Mouse (Mus musculus) limb, embryonic 14.5 days (tissue): Measurements from ENCODE around the gene Hadha. TPM values are rescaled to one million over a fixed set of nuclear protein-coding genes. Genes with fewer than 3 reads are reported as not detected.
A peak's percentile ranks its signal among the peaks of the same experiment; 100 is the strongest.

ENCODE experiments used
- ATAC-seq: fragments of 200-750 bp; cut with Nextera tagmentation; 2 replicates; pipeline ENCODE4 v1.8.0; 2017; ENCODE audit warnings: low read depth, moderate number of reproducible peaks, moderate TSS enrichment; ENCODE audit not compliant: low FRiP score
- DNase-seq: peaks from one replicate; pipeline ENCODE4 v3.0.0-alpha.2; 2015; ENCODE audit warnings: low spot score
- H3K27ac ChIP-seq: fragments of 300-500 bp; sonication (generic); replicated peaks from 2 replicates; pipeline ENCODE4 v1.5.1; 2014; ENCODE audit warnings: low read depth, mild to moderate bottlenecking, low read length, moderate library complexity, mixed read lengths
- H3K27me3 ChIP-seq: fragments of 300-500 bp; sonication (generic); 2 replicates; pipeline ENCODE4 v1.6.1; 2014; ENCODE audit warnings: low read length, mixed read lengths; ENCODE audit not compliant: control insufficient read depth, insufficient read depth
- H3K36me3 ChIP-seq: fragments of 300-500 bp; sonication (generic); 2 replicates; pipeline ENCODE4 v1.6.1; 2014; ENCODE audit warnings: mild to moderate bottlenecking, low read length, moderate library complexity, mixed read lengths; ENCODE audit not compliant: control insufficient read depth, insufficient read depth
- H3K4me1 ChIP-seq: fragments of 300-500 bp; sonication (generic); 2 replicates; pipeline ENCODE4 v1.6.1; 2014; ENCODE audit warnings: antibody characterized with exemption, low read length, mixed read lengths; ENCODE audit not compliant: control insufficient read depth, insufficient read depth
- H3K4me2 ChIP-seq: fragments of 300-500 bp; sonication (generic); replicated peaks from 2 replicates; pipeline ENCODE4 v1.6.1; 2014; ENCODE audit warnings: low read depth, mild to moderate bottlenecking, low read length, moderate library complexity; ENCODE audit not compliant: severe bottlenecking
- H3K4me3 ChIP-seq: fragments of 300-500 bp; sonication (generic); replicated peaks from 2 replicates; pipeline ENCODE4 v1.5.1; 2014; ENCODE audit warnings: low read length
- H3K9ac ChIP-seq: fragments of 300-500 bp; sonication (generic); 2 replicates; pipeline ENCODE4 v1.6.1; 2014; ENCODE audit warnings: mild to moderate bottlenecking, low read depth, low read length, moderate library complexity; ENCODE audit not compliant: severe bottlenecking
- H3K9me3 ChIP-seq: fragments of 300-500 bp; sonication (generic); 2 replicates; pipeline ENCODE4 v1.6.1; 2016; ENCODE audit warnings: low read length; ENCODE audit not compliant: control insufficient read depth
- POLR2A ChIP-seq: fragments of 200-500 bp; IDR thresholded peaks from 2 replicates; pipeline ENCODE4 v1.8.0; 2012; ENCODE audit warnings: inconsistent platforms, mild to moderate bottlenecking, moderate library complexity, borderline replicate concordance; ENCODE audit not compliant: insufficient read depth, insufficient read length; ENCODE audit errors: extremely low read depth
- WGBS: fragments of 180-500 bp; shearing (Covaris S2); extraction: QIAGEN DNeasy Blood & Tissue Kit; methylation state at CpG from one replicate; pipeline ENCODE4 v1.1.7; 2014; 5-methylcytosine and 5-hydroxymethylcytosine counted together
- polyA plus RNA-seq, 2 experiments: library from polyadenylated mRNA; depleted of rRNA in 1 of 2; stranded (reverse) in 1 of 2; unstranded in 1 of 2; fragments of >200 nt; fragmentation: Nextera tagmentation in 1 of 2; extraction: Ambion mirVana in 1 of 2; gene quantifications; 2 replicates each; pipeline versions ENCODE4 v1.2.1 to v1.2.3; 2012 to 2014

Gene Hadha
- polyA plus RNA-seq, 2 experiments = 84.0 to 124 TPM

- no peak overlapping the region for H3K9ac ChIP-seq
- peaks cover 12% of the 10 kb centered on the region for H3K4me1 ChIP-seq
- no peak for ATAC-seq
- TF ChIP-seq POLR2A = no peak
- no peak overlapping the region for H3K4me3 ChIP-seq
- H3K36me3 ChIP-seq = 0 out of 2 replicates have a peak, but pooled peaks cover 8% of the 10 kb centered on the region
- H3K27ac ChIP-seq = no peak overlapping the region
- no peak overlapping the region for H3K4me2 ChIP-seq
- H3K27me3 ChIP-seq = peaks cover 65% of the 10 kb centered on the region
- 82% methylated on average over 3 of the region's 3 CpGs for WGBS
- H3K9me3 ChIP-seq = no peaks in the 10 kb centered on the region
- DNase-seq = no peak
Observed at GRCm38 (mm10) chr5:30112533-30113068, 42.4 kb downstream of the Hadha start.

GRCm38 (mm10) chr5:30111771-30112170 is 43.2 kb downstream of the Hadha start:
- 68% methylated on average over 3 of the region's 3 CpGs for WGBS
- Histone ChIP-seq H3K4me2 (no peak overlapping the region), H3K4me3 (no peak overlapping the region), H3K36me3 (0 out of 2 replicates have a peak, but pooled peaks cover 4% of the 10 kb centered on the region), H3K27ac (no peak overlapping the region), H3K9me3 (no peaks in the 10 kb centered on the region), H3K4me1 (peaks cover 12% of the 10 kb centered on the region), H3K27me3 (peaks cover 71% of the 10 kb centered on the region), H3K9ac (no peak overlapping the region)
- ATAC-seq (no peak), DNase-seq (no peak)
- TF ChIP-seq POLR2A = no peak

GRCm38 (mm10) chr5:30111126-30111525 is 43.8 kb downstream of the Hadha start:
- no peaks in the 10 kb centered on the region for H3K36me3 ChIP-seq
- peak overlapping the region; percentile 25 for H3K4me2 ChIP-seq
- no peak overlapping the region for H3K27ac ChIP-seq
- H3K4me3 ChIP-seq = peak overlapping the region; percentile 8
- H3K27me3 ChIP-seq = peaks cover 74% of the 10 kb centered on the region
- H3K9me3 ChIP-seq = no peaks in the 10 kb centered on the region
- 0 out of 2 replicates have a peak overlapping the region, but pooled peaks have one; percentile 3 for H3K9ac ChIP-seq
- TF ChIP-seq POLR2A = no peak
- ATAC-seq (no peak), DNase-seq (peak; percentile 32)
- WGBS = 6% methylated on average over 12 of the region's 18 CpGs
- peaks cover 12% of the 10 kb centered on the region for H3K4me1 ChIP-seq

- H3K27ac ChIP-seq = no peak overlapping the region
- H3K9ac ChIP-seq = 0 out of 2 replicates have a peak overlapping the region, but pooled peaks have one; percentile 3
- TF ChIP-seq POLR2A = no peak
- 0 out of 2 replicates have a peak overlapping the region, but pooled peaks have one; percentile 8 for H3K4me3 ChIP-seq
- H3K9me3 ChIP-seq = no peaks in the 10 kb centered on the region
- H3K27me3 ChIP-seq = peaks cover 74% of the 10 kb centered on the region
- H3K4me2 ChIP-seq = peak overlapping the region; percentile 25
- H3K4me1 ChIP-seq = peaks cover 13% of the 10 kb centered on the region
- ATAC-seq = no peak
- H3K36me3 ChIP-seq = no peaks in the 10 kb centered on the region
- no peak for DNase-seq
- WGBS = 9% methylated on average over 22 of the region's 22 CpGs
Observed at GRCm38 (mm10) chr5:30110371-30111060, 44.4 kb downstream of the Hadha start.

GRCm38 (mm10) chr5:30109899-30110298 is 45.1 kb downstream of the Hadha start:
- H3K4me3 ChIP-seq = no peak overlapping the region
- no peaks in the 10 kb centered on the region for H3K36me3 ChIP-seq
- no peaks in the 10 kb centered on the region for H3K9me3 ChIP-seq
- H3K4me1 ChIP-seq = peaks cover 18% of the 10 kb centered on the region
- peaks cover 77% of the 10 kb centered on the region for H3K27me3 ChIP-seq
- ATAC-seq = no peak
- H3K27ac ChIP-seq = no peak overlapping the region
- H3K4me2 ChIP-seq = no peak overlapping the region
- TF ChIP-seq POLR2A = no peak
- no peak for DNase-seq
- 35% methylated on average over 2 of the region's 2 CpGs for WGBS
- H3K9ac ChIP-seq = no peak overlapping the region
